Mouse (Mus musculus) urinary bladder, postnatal 4 days (tissue): ENCODE data around the gene Abat.

Experiments
- DNase-seq, 2 experiments: peaks; one replicate each; pipeline ENCODE4 v3.0.0; 2021 to 2022; ENCODE audit warnings: low spot score in 2 of 2

Gene Abat

DNA sequence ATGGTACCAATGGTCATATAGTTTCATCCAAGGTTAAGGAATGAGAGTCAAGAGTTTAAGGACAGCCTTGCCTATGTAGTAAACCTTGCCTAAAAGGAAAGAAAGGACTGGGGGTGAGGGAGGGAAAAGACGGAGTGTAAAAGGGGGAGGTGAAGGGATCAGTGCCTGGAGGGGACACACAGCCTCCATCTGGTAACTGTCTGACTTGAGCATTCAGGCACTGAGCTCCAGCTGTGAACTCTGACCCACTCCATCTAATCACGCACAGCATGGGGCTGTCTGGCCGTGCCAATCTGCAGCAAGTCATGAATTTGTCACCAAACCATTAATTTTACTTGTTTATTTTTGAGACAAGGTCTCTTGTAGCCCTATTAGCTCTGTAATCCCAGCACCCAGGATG lies 60.5 kb downstream of the Abat start:
- no peak for DNase-seq

DNA sequence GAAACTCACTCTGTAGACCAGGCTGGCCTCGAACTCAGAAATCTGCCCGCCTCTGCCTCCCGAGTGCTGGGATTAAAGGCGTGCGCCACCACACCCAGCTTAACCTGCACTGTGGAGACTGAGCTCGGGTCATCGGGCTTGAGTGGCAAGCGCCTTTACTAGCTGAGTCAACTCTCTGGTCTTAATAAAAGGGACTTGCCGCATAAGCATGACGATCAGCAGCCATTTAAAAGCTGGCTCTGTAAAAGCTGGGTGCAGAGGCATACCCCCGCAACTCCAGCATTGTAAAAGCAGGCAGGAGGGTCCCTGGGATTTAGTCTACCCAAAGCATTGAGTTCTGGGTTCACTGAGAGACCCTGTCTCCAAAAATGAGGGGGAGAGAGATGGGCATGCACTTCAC lies 61.1 kb downstream of the Abat start:
- DNase-seq = no peak

- DNase-seq = no peak
Observed at GRCm38 (mm10) chr16:8576111-8576510, 62.9 kb downstream of the Abat start.

DNA sequence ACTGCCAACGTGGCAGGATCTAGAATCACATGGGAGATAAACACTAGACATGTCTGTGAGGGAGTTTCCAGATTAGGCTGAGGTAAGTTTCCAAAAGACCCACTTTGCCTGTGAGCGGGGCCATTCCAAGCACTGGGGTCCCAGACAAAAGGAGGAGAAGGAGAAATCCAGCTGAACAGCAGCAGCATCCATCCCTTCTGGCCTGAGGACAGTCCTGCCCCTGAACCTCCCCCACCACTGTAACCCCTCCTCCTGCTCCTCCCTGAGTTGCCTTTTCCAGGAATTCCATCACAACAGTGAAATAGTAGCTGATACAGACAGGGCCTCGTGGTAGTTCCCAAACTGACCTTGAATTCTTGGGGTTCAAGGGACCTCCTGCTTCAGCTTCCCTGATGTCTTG lies 63.7 kb downstream of the Abat start:
- DNase-seq = no peak

DNA sequence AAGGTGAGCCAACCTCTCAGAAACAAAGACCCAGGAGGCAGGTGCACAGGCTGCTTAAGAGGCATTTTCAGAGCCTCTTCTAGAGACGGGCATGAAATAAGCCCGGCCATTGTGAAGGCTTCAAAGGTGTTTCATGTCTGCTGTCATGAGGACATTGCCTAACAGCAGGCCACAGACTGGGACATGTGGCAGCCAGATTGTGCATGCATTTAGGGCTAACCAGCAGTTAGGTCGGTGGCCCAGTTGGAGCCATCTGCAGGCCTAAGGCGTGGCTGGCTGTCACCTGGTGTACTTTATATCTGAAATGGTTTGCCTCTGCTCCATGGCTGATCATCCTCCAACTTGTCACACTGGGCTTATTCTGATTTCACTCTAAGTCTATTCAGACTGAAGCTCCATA lies 65.1 kb downstream of the Abat start:
- DNase-seq = peak in 1 of 2 experiments; percentile 26

DNA sequence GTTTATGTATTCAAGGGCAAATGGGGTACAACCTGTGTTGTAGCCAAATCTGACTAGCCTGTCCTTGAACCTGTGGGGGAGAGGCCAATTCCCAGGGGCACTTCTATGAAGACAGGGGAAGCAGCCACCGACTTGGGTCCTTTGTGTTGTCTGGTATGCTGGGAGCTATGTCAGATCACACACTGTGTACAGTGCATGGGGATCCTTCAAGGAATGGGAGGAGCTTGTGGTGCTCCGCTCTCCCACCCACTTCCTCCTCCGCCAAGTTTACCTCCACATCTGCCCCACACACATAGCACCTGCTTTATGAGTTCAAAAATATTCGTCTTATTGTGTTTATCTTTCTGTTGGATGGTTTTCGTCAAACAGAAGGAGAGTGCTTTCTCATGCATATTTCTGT lies 66.3 kb downstream of the Abat start:
- DNase-seq = peak in 1 of 2 experiments; percentile 16

DNA sequence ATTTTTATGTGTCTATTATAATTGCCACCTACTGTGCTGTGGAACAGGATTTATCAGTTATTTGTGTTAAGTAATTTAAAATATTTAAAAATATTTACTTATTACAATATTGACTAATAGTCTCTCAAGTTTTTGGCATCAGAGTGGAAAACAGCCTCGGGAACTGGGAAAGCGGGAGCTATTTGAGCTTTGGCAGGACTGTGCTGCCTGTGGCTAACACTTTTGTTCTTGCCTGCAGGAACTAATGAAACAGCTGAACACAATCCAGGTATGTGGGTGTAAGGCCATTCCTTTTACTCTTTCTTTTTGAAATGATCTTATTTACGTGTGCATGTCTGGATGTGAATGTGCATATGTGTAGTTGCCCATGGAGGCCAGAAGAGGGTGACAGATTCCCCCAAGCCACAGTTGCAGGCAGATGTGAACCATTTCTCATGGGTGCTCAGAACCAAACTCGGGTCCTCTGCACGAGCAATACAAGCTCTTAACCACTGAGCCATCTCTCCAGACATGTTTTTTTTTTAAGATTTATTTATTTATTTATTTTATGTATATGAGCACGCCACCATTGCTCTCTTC lies 68.5 kb downstream of the Abat start:
- DNase-seq = peak in 1 of 2 experiments; percentile 10

DNA sequence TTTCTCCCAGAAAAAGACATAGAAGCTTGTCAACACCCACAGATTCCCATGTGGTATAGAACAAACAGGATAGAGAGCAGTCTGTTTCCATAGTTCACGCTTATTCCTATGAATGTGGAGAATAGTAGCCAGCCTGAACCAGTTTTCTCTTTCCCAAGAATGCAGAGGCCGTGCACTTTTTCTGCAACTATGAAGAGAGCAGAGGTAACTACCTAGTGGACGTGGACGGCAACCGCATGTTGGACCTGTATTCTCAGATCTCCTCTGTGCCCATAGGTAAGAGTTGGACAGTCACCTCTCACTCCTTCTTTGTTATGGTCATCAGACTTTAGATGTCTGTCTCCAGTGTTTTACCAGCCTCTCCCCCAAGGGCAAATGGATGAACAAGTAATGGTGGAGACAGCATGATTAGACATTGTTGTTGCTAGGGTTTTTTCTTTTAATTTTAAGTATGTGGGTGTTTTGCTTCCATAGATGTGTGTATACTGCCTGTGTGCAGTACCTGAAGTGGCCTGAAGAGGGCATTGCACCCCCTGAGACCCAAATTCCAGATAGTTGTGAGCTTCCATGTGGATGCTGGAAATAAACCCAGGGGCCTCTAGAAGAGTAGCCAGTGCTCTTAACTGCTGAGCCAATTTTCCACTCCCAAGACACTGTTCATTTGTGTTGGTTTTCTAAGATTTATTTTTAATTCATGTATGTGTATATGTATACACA lies 69.5 kb downstream of the Abat start:
- DNase-seq = peak in 1 of 2 experiments; percentile 52

DNA sequence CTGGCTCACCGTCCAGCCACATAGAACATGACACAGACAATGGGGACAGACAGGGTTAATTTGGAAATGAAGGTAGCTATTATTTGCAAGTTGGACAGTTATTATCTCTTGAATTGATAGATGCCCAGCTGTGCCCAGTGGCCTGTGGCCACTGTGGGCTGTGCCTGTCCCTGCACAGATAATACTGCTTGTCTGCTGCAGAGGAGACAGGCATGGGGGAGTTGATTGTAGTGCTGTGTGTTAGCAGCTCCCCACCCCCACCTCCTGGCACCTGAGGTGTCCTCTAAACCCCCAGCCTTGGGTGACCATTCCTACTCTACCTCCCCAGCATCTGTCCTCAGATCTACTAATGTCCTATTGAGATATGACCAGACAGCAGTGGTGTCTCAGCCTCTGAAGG lies 71.0 kb downstream of the Abat start:
- no peak for DNase-seq

GRCm38 (mm10) chr16:8585056-8585455 lies 71.8 kb downstream of the Abat start:
- no peak for DNase-seq

DNA sequence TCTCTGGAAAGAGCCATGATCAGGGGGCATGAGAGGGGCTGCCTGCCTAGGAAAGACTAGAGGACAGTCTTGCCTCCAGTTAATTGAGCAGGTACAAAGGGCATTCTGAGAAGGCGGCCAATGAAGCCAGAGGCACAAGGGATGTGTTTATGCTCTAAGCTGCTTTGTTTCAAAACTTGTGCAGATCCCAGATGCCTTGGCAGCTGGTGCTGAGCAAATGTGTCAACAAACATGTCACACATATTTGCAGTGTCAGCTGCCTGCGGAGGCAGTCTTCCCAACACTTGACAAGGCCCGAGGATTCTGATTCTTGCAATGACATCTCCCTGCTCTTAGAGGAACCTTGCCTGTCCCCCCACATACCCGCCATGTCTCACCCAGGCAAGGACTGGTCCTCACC lies 82.2 kb downstream of the Abat start:
- DNase-seq = no peak

DNA sequence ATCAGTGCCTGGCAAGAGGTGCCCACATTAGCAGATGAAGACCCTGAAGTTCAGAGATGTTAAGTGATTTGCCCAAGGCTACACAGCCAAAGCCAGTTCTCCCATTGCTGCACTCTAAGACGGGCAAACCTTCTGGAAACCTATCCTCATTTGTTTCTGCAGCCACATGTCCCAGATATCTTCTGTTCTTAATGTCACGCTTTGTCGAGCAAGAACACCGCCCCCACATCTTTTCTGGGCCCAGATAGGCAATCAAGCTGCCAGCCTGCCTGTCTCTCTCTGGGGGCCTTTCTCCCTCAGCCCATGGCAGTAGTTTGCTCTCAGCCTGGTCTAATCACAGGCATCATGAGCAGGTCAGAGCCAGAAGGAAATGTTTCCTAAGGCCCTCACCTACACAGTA lies 83.1 kb downstream of the Abat start:
- DNase-seq = no peak

DNA sequence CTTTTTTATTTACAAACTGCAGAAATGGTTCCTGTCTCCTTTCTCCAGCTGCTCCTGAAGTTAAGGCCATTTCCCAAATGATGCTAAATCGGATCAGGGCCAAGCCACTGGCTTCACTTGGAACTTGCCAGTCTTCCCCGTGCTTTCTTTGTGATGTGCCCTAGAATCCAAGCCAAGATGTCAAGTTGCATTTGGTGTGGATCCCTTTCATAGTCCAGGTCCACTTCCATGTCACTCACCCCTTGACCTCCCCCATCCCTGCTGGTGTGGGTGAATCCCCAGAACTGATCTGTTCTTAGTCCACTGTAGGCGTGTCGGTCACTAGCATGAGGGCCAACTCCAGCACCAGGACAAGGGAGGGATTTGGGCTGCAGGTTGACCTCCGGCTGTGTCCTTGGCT lies 84.3 kb downstream of the Abat start:
- DNase-seq = no peak

GRCm38 (mm10) chr16:8603789-8604188 lies 90.6 kb downstream of the Abat start:
- DNase-seq = no peak

GRCm38 (mm10) chr16:8610397-8610796 lies 97.2 kb downstream of the Abat start:
- no peak for DNase-seq

- DNase-seq = no peak
Observed at GRCm38 (mm10) chr16:8612214-8613005, 99.2 kb downstream of the Abat start.

GRCm38 (mm10) chr16:8613039-8613438 lies 99.8 kb downstream of the Abat start:
- no peak for DNase-seq

- no peak for DNase-seq
Observed at GRCm38 (mm10) chr16:8613447-8613846, 100.2 kb downstream of the Abat start.

- DNase-seq = no peak
Observed at GRCm38 (mm10) chr16:8619659-8620314, 106.6 kb downstream of the Abat start.

- no peak for DNase-seq
Observed at GRCm38 (mm10) chr16:8620315-8621115, 107.3 kb downstream of the Abat start.

- no peak for DNase-seq
Observed at GRCm38 (mm10) chr16:8630419-8630818, 117.2 kb downstream of the Abat start.

GRCm38 (mm10) chr16:8631428-8631827 lies 118.2 kb downstream of the Abat start:
- no peak for DNase-seq
